Mouse (Mus musculus) testis, adult 2 months (tissue): Measurements from ENCODE around the gene Rab11a. TPM values are rescaled to one million over a fixed set of nuclear protein-coding genes. Genes with fewer than 3 reads are reported as not detected.
"Not testable (repeated sequence)": the region's sequence is repeated elsewhere in the genome, so short reads cannot be mapped to it uniquely, and the experiment has no call there.

Experiments used
- H3K27ac ChIP-seq: fragments of 200-500 bp; 2 replicates; pipeline ENCODE4 v1.5.1; 2012; ENCODE audit warnings: low read depth, low read length; ENCODE audit not compliant: control insufficient read depth, insufficient read depth
- H3K27me3 ChIP-seq: fragments of 200-500 bp; 2 replicates; pipeline ENCODE4 v1.6.1; 2012; ENCODE audit warnings: mild to moderate bottlenecking, low read length, moderate library complexity; ENCODE audit not compliant: control insufficient read depth, insufficient read depth
- H3K36me3 ChIP-seq: fragments of 200-500 bp; 2 replicates; pipeline ENCODE4 v1.6.1; 2012; ENCODE audit warnings: mild to moderate bottlenecking, low read length; ENCODE audit not compliant: control insufficient read depth, insufficient read depth
- H3K4me1 ChIP-seq: fragments of 200-500 bp; 2 replicates; pipeline ENCODE4 v1.6.1; 2012; ENCODE audit warnings: low read length; ENCODE audit not compliant: control insufficient read depth, insufficient read depth
- H3K4me3 ChIP-seq: fragments of 200-500 bp; 2 replicates; pipeline ENCODE4 v1.5.1; 2012; ENCODE audit warnings: low read depth, mild to moderate bottlenecking, low read length, moderate library complexity, mixed read lengths; ENCODE audit not compliant: control insufficient read depth
- CTCF ChIP-seq: fragments of 200-500 bp; IDR thresholded peaks from 2 replicates; pipeline ENCODE4 v1.5.1; 2012; ENCODE audit warnings: low read depth, mild to moderate bottlenecking, inconsistent platforms, low read length, moderate library complexity; ENCODE audit not compliant: control insufficient read depth, insufficient read depth, insufficient replicate concordance
- POLR2A ChIP-seq: fragments of 200-500 bp; IDR thresholded peaks from 2 replicates; pipeline ENCODE4 v1.6.1; 2012; ENCODE audit warnings: low read depth, mild to moderate bottlenecking, inconsistent platforms, low read length, moderate library complexity; ENCODE audit not compliant: control insufficient read depth
- polyA plus RNA-seq: library from polyadenylated mRNA; depleted of rRNA; stranded (reverse); fragments of >200 nt; gene quantifications from 2 replicates; pipeline ENCODE4 v1.2.3, GENCODE M21; 2012

Gene Rab11a
- polyA plus RNA-seq, 1 experiment, result 127 TPM

DNA sequence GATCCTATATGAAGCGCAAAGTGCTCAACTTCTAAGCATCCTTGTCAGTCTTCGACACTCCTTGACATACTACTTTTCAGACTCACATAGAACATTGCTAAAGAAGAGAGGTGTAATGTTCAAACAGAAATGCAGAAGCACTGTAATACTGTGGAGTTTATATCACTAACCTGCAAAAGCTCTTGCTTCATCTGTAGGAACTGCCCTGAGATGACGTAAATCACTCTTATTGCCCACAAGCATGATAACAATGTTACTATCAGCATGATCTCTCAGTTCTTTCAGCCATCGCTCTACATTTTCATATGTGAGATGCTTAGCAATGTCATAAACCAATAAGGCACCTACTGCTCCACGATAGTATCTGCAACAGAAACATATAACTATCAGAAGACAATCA is 11.1 kb downstream of the Rab11a start:
- H3K27me3 ChIP-seq, result no peaks in the 10 kb centered on the region
- H3K27ac ChIP-seq, result no peak overlapping the region
- TF ChIP-seq POLR2A (no peak), CTCF (no peak)
- no peaks in the 10 kb centered on the region; the same call in 1 of the 2 replicates for H3K36me3 ChIP-seq
- H3K4me1 ChIP-seq, result no peaks in the 10 kb centered on the region; the same call in 1 of the 2 replicates
- no peak overlapping the region for H3K4me3 ChIP-seq

GRCm38 (mm10) chr9:64719526-64720163 is 17.9 kb downstream of the Rab11a start:
- no peaks in the 10 kb centered on the region for H3K27me3 ChIP-seq
- H3K4me3 ChIP-seq, result no peak overlapping the region
- H3K4me1 ChIP-seq, result no peaks in the 10 kb centered on the region
- no peaks in the 10 kb centered on the region for H3K36me3 ChIP-seq
- no peak overlapping the region for H3K27ac ChIP-seq
- TF ChIP-seq CTCF, result no peak
- TF ChIP-seq POLR2A, result no peak

GRCm38 (mm10) chr9:64710291-64710690 is 27.3 kb downstream of the Rab11a start:
- H3K27me3 ChIP-seq, H3K4me3 ChIP-seq, H3K36me3 ChIP-seq, H3K27ac ChIP-seq, H3K4me1 ChIP-seq: not testable (repeated sequence)

- TF ChIP-seq POLR2A (no peak), CTCF (no peak)
- H3K27me3 ChIP-seq, result no peaks in the 10 kb centered on the region
- H3K36me3 ChIP-seq, result peaks cover 3% of the 10 kb centered on the region; the same call in 1 of the 2 replicates
- H3K4me1 ChIP-seq, result no peaks in the 10 kb centered on the region
- H3K27ac ChIP-seq, result no peak overlapping the region
- H3K4me3 ChIP-seq, result no peak overlapping the region
Observed at GRCm38 (mm10) chr9:64704073-64704840, 33.3 kb downstream of the Rab11a start.

DNA sequence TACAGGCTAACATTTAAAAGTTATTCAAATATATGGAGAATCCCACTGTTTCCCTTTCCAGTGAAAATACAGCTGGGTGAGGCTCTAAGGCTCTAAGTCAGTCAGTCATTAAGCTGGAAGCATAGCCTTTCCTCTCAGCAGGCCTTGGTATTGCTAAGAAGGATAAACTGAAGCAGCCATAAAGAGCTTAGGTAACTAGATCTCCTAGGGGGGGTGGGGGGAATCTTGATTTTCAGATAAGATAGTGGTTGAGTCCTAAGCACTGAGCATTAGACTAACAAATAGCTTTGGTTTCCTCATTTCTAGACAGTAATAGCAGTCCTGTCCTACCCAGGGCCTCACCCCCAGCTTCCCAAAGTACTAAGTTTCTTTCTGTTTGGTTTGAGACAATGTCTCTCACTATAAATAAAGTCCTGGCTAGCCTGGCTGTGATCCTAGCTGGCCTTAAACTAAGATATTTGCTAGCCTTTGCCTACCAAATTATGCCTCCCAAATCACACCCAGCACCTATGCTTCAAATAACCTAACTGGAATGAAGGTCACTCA is 34.1 kb downstream of the Rab11a start:
- Histone ChIP-seq H3K27me3 (no peaks in the 10 kb centered on the region), H3K4me1 (no peaks in the 10 kb centered on the region), H3K4me3 (no peak overlapping the region), H3K27ac (no peak overlapping the region), H3K36me3 (peaks cover 2% of the 10 kb centered on the region; the same call in 1 of the 2 replicates)
- no peak for TF ChIP-seq POLR2A
- TF ChIP-seq CTCF, result no peak

DNA sequence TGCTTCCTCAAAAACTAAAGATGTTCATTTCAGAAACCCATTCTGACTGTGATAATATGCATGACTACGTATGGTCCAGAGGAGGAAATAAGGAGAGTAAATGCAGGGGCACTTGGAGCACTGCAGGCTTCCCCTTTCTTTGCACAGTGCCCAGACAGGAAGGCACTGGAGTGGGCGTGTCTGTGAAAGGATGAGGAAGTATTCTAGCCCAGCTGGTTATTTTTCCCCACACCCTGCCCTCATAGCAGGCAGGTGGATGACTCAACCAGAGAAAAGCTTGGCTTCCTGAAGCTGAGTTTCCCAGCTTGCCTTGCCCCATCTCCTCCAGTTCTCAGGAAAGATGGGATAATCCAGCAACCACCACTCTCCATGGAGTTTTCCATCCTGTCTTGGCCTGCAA is 34.6 kb downstream of the Rab11a start:
- Histone ChIP-seq H3K4me1 (no peaks in the 10 kb centered on the region), H3K27me3 (no peaks in the 10 kb centered on the region), H3K27ac (no peak overlapping the region), H3K36me3 (no peaks in the 10 kb centered on the region; the same call in 1 of the 2 replicates), H3K4me3 (no peak overlapping the region)
- TF ChIP-seq CTCF (no peak), POLR2A (no peak)

- Histone ChIP-seq H3K27ac (no peak overlapping the region), H3K4me3 (no peak overlapping the region)
Observed at GRCm38 (mm10) chr9:64702391-64702790, 35.2 kb downstream of the Rab11a start.

More at GRCm38 (mm10) chr9:64702391-64702790, 35.2 kb downstream of the Rab11a start:
- Histone ChIP-seq H3K36me3 (no peaks in the 10 kb centered on the region; the same call in 1 of the 2 replicates), H3K4me1 (no peaks in the 10 kb centered on the region), H3K27me3 (no peaks in the 10 kb centered on the region)
- TF ChIP-seq POLR2A (no peak), CTCF (no peak)
